Mouse (Mus musculus) mature B cell (primary cell): Measurements from ENCODE around the gene St6galnac1.

ENCODE experiments used
- in situ Hi-C: fragments of 300-500 bp; cut with MboI; formaldehyde crosslinking; loops from 2 replicates; pipeline ENCODE4 v1.14.3; 2019

Gene St6galnac1

GRCm38 (mm10) chr11:116729276-116730008, 45.9 kb downstream of the St6galnac1 start:
- in situ Hi-C loops, result no loop called here

GRCm38 (mm10) chr11:116726156-116726555, 49.2 kb downstream of the St6galnac1 start:
- in situ Hi-C loops, result no loop called here

GRCm38 (mm10) chr11:116725031-116725948, 50.0 kb downstream of the St6galnac1 start:
- in situ Hi-C loops, result no loop called here

GRCm38 (mm10) chr11:116723064-116723463, 52.2 kb downstream of the St6galnac1 start:
- in situ Hi-C loops, result no loop called here

- in situ Hi-C loops, result no loop called here
Observed at GRCm38 (mm10) chr11:116721548-116722271, 53.6 kb downstream of the St6galnac1 start.

GRCm38 (mm10) chr11:116720319-116720865, 54.9 kb downstream of the St6galnac1 start:
- in situ Hi-C loops, result no loop called here
